Mouse (Mus musculus) skeletal muscle tissue, adult 2 months (tissue): ENCODE measurements at regions not wholly inside any gene's neighbourhood (a gene's known extent, or its start where the extent isn't known, plus 50 kb on each side); places are given as distances from the start of the nearest gene placed in this dataset.

Source experiments
- DNase-seq: peaks from one replicate; pipeline ENCODE4 v3.0.0-alpha.2; 2012; ENCODE audit warnings: low read depth, low spot score

DNA sequence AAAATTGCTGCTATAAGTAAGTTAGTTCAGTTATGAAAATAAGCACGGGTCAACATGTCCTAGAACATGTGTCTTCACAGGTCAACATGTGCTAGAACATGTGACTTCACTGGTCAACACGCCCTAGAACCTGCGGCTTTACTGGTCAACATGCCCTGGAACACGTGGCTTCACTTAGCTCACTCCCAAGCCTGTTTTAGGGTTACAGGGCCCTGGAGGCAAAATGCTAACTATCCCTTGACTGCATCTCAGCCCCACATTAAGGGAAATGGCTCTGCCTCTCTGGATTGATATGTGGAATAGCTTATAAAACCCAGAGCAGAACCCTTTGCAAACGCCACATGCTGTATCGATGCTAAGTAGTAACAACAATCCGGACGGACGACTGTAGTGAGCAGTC, 67.8 kb downstream of the Nkx6-1 start:
- DNase-seq, result no peak

DNA sequence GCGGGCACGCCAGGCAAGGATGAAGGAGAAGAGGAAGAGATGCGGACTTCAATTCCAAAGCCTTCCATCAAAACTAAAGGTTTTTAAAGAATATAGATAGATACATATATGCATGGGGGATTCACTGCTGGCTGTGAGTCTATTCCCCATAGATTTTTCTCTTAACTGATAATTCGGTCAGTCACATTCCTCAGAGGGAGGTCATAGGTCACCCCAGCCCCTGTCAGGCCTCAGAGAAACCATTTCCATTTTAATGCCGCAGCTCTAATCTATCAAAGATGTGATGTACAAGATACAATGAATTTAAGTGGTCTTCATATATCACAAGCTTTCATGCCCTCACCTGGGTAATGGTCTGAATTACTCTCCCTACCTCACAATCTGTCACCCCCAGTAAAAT, 73.6 kb downstream of the Nkx6-1 start:
- DNase-seq, result no peak

DNA sequence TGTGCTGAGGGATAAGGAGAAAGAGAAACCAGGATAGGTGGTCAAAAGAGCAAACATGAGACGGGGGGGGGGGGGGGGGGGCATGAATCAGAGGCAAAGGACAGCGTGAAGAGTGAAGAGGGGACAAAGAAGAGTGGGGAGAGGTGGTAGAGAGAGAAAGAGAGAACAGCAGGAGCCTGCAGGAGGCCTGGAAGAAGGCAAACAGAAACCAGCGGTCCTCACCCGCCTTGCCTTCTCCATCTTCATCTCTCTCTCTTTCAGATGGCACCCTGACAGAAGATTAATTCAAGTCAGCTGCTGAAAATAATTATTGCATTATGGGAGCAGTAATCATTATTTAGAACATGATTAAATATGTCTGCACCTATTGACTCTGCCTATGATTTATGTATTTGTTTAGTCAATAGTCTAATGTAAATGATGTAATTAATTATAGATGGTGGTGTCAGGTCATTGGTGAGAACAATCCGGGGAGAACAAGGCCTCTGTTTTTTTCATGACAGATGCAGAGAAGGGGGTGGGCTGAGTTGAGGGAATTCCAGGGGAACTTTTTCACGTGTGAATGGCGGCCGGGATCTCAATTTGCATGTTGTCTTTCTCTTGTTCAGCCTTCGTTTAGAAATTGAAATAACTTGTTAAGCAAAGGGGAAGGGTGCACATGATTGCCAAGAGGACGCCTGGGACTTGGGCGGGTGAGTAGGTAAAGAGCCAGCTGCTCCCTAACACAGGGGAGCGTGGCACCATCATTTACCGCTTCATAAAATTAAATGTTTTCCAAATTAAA, 74.3 kb downstream of the Nkx6-1 start:
- no peak for DNase-seq

DNA sequence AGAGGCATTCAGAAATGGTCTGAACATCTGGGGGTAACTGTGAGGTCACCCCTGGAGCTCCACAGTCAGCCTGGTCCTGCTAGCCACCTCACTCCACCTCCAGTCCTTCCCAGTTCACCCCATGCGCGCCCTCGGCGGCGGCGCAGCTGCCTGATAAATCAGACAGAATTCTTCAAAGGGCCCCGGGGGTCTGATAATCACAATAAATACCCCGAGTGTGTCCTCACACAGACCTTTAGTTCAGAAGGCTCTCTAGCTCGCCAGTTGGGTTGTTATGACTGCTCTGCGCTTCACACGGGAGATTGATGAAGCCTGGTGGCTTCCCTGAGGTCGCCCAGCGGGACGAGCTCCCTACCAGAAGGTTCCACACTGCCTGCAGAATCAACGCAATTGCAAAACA, 91.8 kb downstream of the Nkx6-1 start:
- no peak for DNase-seq

DNA sequence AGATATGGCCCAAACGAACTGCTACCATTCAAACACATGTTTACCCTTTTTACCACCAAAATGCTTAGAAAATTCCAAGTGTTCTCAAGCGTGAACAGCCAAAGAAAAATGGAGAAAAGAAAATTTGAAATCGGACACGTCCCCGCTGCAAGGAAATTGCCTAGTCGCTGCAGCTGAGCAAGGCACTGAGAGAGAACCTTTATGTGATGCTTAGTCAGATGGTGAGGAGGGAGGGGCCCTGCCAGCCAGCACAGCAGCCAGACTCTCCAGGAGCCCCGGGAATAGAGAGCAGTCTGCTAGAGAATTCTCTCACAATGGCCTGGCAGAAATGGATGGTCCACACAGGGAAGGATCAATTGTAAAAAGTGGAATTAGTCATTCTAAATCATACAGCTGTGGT, 99.0 kb downstream of the Nkx6-1 start:
- no peak for DNase-seq

DNA sequence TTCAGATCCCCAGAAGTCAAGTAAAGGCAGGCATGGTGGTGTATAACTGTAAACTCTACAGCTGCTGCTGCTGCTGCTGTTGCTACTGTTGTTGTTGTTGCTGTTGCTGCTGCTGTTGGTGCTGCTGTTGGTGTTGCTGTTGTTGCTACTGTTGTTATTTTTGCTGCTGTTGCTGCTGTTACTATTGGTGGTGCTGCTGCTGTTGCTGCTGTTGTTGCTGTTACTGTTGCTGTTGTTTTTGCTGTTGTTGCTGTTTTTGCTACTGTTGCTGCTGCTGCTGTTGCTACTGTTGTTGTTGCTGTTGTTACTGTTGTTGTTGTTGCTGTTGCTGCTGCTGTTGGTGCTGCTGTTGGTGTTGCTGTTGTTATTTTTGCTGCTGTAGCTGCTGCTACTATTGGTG, 104.4 kb downstream of the Nkx6-1 start:
- no peak for DNase-seq

DNA sequence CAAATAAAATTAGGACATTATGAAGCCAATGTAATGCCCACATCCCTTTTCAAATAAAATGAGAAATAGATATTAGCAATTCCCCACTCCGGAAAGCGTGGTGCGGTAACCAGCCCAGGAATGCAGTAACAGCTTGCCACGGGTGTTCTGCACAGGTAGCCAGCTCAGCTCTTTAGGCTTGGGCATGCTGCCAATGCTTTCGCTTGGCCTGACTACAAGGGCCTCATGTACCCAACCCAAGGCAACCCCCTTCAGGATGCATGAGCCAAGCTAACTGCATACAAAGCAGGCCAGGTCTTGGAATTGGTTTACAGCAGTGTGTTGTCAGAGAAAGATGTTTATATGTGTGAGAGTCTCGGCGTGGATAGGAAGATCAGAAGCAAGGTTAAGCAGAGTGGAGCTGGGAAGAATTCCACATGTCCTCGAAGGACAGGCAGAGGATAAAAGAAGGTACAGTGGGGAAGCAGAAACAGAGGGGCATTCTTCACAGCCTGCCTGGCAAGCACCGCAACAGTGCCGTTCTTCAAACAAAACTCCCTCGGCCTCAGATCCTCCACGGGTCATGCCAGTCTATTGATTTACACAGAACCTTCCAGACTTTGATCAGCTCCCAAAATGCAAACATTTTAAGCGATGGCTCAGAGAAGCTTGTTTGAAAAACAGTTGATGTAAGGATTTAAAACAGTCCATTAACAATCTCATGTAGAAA, 106.4 kb downstream of the Nkx6-1 start:
- DNase-seq, result no peak

DNA sequence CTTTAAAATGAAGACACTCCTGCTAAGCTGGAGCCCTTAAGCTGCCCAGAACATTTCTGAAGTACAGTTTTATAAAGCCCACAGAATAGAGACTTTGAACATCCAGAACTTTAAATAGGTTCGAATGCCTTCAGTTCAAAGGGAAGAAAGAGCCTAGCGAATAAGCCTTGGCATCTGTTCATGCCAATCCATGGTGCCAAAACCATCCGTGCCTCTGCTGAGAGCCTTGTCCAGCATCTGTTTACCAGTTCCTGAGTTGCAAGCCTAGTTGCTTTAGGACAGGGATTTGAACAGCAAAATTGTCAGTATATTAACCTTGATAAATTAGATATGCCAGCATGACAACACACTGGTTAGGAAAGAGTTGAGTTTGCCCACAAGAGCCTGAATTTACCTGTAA, 107.6 kb downstream of the Nkx6-1 start:
- DNase-seq, result no peak

DNA sequence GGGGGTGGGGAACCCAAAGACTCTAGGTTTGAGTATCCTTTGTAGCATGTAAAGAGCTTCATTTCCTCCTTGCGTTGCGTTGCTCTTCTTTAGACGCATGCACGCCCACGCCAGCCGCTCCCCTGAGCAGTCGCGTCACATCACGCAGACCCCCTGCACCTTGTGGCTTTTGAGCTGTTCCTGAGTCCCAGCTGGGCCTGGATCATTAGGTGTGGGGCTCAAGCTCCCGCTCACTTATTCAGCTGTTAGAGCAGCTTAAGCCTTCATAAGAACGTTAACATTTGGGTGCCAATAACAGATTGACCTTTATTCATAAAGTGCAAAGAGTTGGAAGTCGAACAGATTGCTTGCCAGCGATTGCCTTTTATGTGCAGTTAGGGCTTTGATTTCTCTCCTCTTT, 121.5 kb downstream of the Nkx6-1 start:
- DNase-seq, result no peak

DNA sequence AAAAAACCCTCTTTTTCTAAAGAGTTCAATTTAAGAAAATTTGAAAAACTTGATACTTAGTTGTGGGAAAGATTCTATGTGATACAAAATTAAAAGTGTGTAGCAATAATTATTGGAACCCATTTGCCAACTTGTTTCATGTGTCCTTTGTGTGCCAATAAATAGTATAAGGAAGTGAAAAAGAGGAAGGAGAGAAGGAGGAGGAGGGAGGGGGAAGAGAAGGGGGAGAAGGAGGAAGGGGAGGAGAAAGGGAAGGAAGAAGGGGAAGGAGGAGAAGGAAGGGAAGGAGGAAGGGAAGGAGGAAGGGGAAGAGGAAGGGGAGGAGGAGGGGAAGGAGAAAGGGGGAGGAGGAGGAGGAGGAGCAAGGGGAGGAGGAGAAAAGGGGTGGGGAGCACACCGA, 125.0 kb downstream of the Nkx6-1 start:
- no peak for DNase-seq

DNA sequence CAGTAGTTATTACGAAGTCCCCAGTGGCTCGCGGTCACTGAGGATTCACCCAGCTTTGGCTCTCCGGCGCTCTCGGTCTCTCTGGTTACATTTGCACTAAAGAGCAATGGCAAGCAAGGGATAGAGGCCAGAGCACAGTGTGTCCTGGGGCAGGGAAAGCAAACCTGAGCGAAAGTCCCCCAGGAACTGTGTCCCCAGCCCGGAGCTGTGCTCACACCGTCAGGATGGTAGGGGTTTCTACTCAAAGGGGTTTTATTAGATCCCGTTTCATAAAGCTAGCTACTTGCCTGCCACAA, 125.6 kb downstream of the Nkx6-1 start:
- no peak for DNase-seq

DNA sequence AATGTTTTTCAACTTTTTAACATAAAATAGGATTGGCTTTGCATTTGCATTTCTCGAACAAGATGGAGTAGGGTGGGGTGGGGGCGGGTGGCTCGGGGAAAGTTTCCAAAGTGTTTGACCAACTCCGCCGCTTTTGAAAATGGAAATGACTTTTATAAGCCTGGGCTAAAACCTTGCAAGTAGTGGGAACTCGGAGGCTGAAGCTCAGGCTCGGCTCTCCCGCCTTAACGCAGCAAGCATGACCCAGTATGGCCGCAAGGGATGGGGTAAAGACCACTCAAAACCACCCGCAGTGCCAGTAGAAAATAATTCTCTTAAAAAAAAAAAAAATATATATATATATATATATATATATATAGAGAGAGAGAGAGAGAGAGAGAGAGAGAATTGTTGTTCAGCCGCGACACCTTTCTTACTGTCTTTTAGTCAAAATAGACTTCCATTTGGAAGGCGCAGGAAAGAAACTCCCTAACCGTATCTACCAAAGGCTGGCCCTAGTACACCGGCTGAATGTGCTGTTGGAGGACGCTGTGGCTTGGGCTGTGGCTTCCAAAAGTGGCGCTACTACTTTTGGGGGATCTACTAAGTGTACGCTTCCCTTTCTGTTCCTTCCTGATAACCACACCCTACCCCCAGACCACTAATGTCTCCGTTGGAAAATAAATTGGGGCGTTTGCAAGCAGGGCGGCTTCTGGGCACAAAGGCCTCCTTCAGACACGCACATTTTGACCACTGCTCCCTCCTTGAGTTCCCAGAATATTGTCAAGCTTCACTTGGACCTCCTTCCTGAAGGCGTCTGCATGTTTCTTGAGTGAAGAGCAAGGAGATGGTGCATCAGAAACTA, 126.2 kb downstream of the Nkx6-1 start:
- no peak for DNase-seq

DNA sequence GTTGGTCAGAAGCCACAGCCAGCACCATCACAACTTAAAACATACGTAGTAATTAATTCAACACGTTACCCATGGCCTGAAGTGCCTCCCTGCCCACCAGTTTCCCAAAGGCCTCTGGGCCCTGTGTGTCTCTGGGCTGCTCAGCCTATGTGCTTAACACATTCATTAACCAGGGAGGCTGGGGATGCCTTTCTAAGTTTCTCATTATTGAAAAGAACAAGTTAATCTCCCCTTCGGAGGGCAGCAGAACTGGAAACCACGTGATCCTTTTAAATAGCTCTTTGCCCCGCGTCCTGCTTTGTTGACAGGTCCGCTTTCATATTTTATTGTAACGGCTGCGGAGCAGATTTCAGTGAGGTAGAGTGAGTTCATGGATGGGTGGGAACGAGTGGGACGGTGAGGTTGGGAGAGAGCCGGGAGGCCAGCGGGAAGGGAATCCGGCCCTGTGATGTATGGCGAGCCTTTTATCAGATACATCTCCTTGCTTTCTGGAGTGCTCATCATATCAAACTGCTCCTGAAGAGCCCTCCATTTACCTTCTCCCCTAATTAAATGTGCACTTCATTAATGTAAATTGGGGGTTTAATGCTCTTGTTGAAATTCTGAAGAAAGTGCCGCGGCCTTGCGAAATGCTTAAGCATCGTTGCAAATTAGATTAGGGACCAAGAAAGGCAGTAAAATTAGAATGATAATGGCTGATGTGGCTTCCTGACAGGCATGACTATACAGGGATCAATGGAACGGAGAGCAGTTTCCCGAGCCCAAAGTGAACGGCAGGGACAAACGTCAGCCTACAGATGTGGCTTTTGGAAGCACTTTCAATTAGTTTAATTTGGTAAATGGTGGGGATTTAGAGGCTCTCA, 127.0 kb downstream of the Nkx6-1 start:
- no peak for DNase-seq

DNA sequence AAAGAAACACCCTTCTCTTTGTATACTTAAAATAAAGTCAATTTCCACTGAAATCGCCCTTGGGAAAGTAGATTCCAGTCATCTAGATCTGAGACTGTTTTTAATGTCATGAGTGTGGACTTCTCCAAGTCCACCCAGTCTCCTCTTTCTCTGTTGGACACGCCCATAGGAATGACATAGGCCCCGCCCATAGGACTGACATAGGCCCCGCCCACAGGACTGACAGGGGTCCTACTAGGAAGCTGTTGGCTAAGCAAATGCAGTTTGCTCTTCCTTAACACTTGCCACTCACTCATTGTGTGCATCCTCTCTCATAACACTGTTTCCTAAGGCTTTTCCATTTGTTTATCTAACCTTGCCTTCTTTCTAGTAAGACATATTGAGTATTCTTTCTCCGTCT, 129.3 kb downstream of the Nkx6-1 start:
- no peak for DNase-seq

DNA sequence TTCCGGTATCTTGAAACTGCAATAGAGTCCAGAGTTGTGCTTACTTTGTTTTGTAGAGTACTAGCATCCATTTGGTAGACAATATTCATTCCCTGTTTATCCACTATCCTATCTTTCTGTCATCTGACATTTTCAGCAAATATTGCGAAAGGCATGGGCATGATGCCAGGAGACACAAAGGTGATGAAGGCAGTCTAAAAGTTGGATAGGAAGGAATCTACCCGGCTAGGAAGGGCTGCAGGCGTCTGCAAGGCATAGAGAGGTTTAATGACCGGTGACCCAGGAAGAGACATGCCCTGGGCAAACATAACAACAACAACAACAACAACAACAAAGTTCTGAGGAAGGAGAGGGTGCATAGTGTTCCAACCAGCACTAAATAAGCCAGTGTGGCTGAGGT, 139.4 kb downstream of the Nkx6-1 start:
- DNase-seq, result no peak

DNA sequence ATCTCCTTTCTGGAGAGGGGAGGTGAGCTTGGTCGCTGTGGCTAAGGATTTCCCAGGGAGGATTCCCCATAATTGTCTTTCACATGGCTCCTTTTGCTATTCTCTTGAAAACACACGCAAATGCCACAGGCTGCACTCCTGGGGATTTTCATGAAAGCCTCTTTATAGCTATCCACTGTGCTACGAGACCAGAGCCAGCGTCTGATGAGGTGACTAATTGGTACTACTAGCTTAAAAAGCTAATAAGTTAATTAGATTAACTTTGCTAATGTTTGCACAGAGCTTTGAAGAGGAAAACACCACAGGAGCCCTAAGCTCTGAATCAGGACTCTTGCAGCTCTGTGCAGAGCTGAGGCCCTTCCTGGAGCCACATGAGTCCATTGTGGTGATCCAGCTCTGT, 140.1 kb downstream of the Nkx6-1 start:
- DNase-seq, result no peak

DNA sequence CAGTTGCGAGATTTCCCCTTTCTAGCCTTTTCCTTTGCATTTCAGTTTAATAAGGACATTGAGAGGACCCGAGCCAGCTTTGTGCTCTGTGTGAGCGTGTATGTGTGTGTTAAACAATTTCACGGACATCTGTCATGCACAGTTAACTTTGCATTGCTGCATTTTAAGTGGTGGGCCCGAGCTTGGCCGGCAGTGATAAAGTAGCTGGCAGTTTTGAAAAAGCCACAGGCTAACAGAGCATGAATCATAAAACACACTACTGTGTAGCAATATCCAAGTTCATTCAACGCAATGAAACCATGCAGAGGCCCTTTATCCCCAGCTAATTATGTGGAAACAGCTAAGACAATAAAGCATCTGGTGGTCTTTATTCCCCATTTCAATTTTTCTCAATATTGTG, 140.9 kb downstream of the Nkx6-1 start:
- no peak for DNase-seq

DNA sequence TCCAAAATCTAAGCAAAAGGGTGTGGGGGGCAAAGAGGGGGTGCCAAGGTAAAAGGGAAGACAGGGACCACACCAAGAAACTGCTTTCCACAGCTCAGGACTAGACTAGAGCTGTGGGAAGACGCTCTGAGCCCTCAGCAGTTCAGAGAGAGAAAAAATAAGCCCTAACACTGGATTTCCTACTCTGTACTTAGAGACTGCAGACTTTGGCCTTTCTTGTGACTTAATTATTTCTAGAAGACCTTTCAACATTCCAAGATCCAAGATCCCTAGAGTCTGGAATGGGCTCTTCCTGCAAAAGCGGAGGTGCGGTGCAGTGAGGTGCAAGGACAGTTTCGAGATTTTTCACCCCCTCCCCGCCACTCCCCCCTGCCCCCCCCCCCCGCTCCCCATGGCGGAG, 141.3 kb downstream of the Nkx6-1 start:
- no peak for DNase-seq

DNA sequence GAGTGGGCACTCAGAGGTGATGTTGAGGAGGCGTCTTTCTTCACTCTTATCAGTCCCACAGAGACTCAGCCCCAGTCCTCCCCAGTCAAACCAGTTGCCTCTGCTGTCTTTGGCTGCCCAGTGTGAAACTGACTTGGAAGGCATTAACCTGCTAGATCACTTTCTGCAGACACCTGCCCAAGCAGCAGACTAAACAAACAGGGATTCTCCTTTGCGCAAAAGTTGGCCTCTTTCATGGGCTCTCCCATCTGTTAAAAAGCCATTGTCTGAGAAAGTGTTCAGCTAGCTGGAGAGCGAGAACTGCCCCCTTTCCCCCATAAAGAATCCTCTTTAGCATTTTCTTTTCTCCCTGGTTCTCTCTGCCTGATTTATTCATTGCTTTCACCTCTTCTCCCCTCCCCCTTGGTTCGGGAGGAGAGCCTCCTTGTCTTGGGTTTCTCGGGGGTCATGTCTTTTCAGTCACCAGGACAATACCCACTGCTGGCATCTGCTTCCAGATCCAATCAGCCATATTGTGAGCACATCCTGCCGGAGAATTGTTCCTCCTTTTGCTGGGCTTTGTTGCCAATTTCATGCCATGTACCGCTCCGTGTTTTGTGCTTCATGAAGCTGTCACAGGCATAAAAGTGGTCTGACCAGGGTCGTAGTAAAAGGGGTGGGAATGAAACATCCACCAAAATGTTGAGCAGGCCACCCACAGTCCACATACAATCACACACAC, 143.7 kb downstream of the Nkx6-1 start:
- DNase-seq, result no peak

DNA sequence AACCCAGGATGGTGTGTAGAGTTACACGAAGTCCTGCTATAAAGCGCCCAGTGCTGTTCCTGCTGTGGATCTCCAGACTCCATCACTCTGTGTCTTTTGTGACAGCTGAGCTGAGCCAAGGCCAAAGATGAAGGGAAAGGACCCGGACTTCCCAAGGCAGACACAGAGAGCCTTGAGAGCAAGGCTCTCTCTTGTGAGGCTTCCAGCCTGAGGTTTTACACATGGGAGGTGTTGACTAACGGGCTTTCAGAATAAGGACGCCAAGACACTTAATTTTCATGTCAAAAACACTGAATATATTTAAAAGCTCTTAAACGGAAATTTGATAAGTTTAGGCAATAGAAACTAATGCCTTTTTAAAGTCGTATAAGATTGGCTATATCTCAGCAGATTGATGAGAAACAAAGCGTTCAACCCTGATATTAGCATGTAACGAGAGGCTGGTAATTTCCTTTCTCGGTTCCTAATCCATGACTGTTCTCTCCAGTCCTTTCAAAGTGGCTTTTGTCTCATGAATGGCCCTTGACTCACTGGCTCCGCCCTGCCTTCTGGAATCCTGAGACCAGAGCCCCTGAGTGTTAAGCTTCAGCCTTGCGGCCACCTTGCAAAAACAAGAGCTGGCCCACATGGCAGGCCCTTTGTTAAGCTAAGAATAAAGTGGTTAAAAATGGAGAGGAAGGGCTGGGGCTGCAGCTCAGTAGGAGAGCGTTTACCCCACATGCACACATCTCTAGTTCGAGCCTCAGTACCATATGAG, 145.8 kb downstream of the Nkx6-1 start:
- no peak for DNase-seq

DNA sequence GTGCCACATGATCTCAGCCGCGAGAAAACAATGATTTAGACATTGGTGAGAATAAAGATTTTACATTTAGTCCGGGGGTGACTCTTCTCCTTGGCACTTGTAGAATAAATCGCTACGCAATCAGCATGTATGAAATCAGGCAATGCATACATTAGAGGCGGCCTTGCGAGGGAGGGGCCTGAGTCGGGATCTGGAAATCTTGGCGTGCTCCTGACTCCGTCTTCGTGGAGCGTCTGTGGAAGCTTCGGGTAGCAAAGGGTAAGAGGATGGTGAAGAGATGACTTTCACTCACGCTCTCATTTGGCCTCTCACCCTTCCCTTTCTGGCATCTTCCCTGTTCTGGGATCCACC, 167.1 kb downstream of the Nkx6-1 start:
- no peak for DNase-seq
